Mouse (Mus musculus) bone marrow macrophage, adult 2 months (primary cell): ENCODE measurements around the gene Tbx1. TPM values are rescaled to one million over a fixed set of nuclear protein-coding genes. Genes with fewer than 3 reads are reported as not detected.

Experiments
- H3K27ac ChIP-seq: 2 replicates; pipeline ENCODE4 v1.5.1; 2012; ENCODE audit warnings: low read depth, low read length; ENCODE audit not compliant: insufficient read depth
- H3K4me1 ChIP-seq: 2 replicates; pipeline ENCODE4 v1.6.1; 2012; ENCODE audit warnings: low read length; ENCODE audit not compliant: control insufficient read depth, insufficient read depth
- H3K4me3 ChIP-seq: 2 replicates; pipeline ENCODE4 v1.5.1; 2012; ENCODE audit warnings: mild to moderate bottlenecking, low read length, moderate library complexity; ENCODE audit not compliant: insufficient read depth
- CTCF ChIP-seq: IDR thresholded peaks from 2 replicates; pipeline ENCODE4 v1.5.1; 2012; ENCODE audit warnings: low read depth, mild to moderate bottlenecking, low read length, moderate library complexity
- POLR2A ChIP-seq: IDR thresholded peaks from 2 replicates; pipeline ENCODE4 v1.6.1; 2012; ENCODE audit warnings: mild to moderate bottlenecking, low read depth, low read length, borderline replicate concordance
- polyA plus RNA-seq: library from polyadenylated mRNA; stranded (reverse); fragments of >200 nt; gene quantifications from 2 replicates; pipeline ENCODE4 v1.2.4, GENCODE M21; 2012; ENCODE audit not compliant: missing spikeins, insufficient read depth, insufficient read length

The Tbx1 gene
- polyA plus RNA-seq = not detected in 2 replicates

DNA sequence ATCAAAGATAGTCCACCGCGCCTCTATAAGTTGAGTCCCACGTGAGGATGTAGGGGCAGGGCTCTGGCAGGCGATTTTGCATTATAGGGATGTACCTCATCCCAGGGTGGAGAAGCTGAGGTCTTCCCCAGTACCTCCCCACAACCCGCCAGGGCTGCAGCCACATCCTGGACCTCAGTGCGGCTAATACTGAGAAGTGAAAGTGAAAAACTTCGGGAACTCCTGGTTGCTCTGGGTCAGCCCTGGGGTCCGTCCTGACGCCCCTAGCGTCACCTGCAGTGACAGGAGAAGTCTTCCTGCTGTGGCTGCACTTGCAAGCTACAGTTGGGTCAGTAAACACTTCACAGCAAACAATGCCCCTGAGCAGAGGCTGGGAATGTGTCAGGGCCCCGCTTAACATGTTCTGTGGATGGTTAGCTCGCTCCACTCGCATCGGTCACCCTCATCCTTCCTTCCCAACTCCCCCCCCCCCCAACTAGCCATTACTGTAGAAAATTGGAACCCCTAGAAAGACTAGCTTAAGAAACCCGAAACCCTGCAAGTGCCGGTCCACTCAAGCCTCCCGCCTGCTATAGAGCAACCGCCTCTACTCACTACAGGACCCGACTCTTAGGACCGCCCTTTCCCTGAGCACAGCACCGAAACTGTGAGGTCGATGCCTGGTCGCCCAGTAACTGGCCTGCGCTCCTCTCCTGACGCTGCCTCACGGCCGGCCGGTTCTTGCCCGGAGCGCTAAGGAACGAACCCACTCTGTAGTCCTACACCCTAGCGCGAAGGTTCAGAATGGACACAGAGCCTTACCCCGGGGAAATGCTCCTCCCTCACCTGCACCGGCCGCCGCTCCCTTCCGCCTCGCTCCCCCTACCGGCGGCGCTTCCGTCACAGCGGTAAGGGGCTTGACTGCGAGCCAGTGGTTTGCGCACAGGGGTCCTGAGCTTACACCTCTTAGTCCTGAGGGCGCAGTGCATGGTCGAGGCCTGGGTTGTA is at the start of gene Tbx1:
Gene Tbx1, minus strand, starts transcription at position 868 of the 987 bp plus-strand sequence.
- Histone ChIP-seq H3K27ac (no peak within 1 kb of the TSS), H3K4me3 (peak within 1 kb of the TSS; percentile 51), H3K4me1 (no peaks in the 10 kb centered on the region)
- TF ChIP-seq POLR2A = no peak
- peak; percentile 23; the same call in 1 of the 2 replicates for TF ChIP-seq CTCF

DNA sequence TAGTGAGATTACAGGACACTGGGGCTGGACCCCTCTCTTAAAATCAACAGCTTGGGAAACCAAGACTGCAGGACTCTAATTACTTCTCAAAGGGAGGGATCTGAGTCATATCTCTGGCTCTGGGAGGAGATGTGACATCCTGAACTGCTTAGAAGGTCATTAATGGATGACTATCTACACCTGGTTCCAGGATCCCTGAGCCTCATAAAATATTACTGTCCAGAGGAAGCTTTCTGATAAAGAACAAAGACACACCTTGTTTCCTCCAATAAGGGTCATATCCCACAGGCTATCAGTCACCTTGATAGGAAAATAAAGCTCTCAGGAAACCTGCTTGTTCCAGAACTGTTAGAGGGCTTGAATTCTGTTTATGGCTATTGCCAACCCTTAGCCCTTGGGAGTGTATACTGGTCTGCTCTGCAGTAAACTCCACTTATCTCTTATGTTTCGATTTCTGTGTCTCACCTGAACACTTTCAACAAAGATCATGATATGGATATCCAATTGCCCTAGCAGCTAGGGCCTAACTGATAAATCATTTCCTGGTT is 49.0 kb upstream of the Tbx1 start:
- Histone ChIP-seq H3K4me1 (no peaks in the 10 kb centered on the region), H3K27ac (no peak overlapping the region), H3K4me3 (no peak overlapping the region)
- TF ChIP-seq POLR2A (no peak), CTCF (no peak)

DNA sequence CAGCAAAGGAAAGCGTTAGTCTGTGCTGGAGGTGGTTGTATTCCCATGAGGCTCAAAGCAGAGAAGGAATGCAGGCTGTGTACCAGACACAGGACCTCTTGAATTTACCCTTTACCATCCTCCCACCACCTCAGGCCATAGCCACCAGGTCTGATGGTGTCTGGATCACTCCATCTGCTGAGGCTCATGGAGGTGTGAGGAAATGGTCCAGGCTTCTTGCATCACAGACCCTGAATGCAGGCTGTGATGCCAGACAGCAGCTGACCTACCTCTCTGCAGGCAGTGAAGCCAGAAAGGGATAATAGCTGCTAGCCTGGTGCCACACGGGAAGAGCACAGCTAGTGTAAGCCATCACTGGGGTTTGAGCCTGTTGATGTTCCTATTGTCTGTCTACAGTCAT is 47.9 kb upstream of the Tbx1 start:
- Histone ChIP-seq H3K27ac (no peak overlapping the region), H3K4me1 (no peaks in the 10 kb centered on the region), H3K4me3 (no peak overlapping the region)
- TF ChIP-seq POLR2A = no peak
- TF ChIP-seq CTCF = no peak

DNA sequence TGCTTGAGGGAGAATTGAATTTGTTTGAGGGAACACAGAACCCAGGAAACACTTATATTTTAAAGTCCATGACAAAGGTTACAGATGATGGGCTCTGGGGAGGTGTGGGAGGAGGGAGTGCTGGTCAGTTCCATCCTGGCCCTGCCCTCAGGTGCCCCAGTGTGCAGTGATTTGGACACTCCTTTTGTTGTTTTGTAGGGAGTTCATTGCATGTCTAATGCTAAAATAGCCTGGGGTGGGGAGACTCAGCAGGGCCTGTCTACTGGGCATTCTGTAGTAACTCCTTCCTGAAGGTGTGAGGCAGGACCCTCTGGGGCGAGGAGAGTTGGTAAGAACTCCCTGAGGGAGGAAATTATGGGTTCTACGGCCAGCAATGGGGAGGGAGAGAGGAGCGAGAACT is 46.3 kb upstream of the Tbx1 start:
- Histone ChIP-seq H3K27ac (no peak overlapping the region), H3K4me3 (no peak overlapping the region), H3K4me1 (no peaks in the 10 kb centered on the region)
- TF ChIP-seq POLR2A (no peak), CTCF (no peak)

DNA sequence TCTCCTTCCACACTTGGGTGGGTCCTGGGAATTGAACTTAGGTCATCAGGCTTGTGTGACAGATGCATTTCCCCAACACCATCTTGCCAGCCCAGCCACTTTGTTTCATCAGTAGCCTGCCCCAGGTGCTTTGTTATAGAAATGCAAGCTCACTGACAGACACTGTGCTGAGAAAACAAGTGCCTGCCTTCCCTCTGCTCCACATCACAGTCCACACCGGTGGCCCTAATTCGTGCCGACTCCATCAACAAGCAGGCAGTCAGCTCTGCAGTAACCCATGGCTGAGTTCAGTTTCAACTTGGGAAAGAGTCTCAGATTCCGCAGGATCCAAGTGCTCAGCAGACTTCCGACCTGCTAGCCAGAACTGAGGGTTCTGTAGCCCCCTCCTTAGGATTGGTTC is 45.9 kb upstream of the Tbx1 start:
- TF ChIP-seq POLR2A (no peak), CTCF (no peak)
- no peaks in the 10 kb centered on the region for H3K4me1 ChIP-seq

DNA sequence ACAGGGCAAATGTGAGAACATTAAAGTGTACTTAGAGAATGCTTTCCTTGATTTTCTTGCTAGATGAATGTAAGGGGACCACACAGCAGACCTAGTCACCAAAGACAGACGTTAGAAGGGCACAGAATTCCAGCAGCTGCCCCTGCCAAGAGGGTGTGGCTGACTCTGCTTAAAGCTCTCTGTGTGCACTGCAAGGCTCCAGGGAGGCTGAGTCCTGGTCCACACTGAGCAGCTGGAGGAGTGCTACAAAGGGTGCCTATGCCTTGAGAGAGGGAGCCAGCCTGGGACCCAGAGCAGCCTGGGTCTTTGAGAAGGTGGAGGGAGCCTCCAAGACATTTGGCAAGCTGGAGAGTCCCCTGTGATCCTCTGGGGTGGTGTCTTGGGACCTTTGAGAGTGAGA is 42.9 kb upstream of the Tbx1 start:
- H3K4me3 ChIP-seq = no peak overlapping the region
- H3K4me1 ChIP-seq = no peaks in the 10 kb centered on the region
- H3K27ac ChIP-seq = no peak overlapping the region
- TF ChIP-seq POLR2A (no peak), CTCF (no peak)

More for the DNA sequence above, 45.9 kb upstream of the Tbx1 start:
- Histone ChIP-seq H3K27ac (no peak overlapping the region), H3K4me3 (no peak overlapping the region)

DNA sequence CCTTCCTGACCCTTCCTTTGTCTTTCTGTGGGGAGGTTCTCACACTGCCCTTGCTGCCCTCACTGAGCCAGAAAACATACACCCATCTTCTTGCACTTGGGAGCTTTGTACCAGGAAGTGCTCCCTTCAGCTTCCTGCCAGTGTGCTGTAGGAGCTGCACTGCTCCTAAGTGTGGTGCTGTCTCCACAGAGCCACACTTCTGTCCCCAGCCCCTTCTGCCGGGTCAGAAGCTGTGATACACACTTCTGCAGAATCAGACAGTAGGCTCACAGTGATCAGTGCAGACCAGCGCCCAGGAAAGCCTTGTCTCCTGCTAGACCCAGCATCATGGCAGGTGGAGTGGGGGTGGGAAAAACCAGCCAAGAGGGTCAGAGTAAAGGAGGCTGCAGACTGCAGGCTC is 42.3 kb upstream of the Tbx1 start:
- Histone ChIP-seq H3K27ac (no peak overlapping the region), H3K4me3 (no peak overlapping the region), H3K4me1 (no peaks in the 10 kb centered on the region)
- no peak for TF ChIP-seq CTCF
- no peak for TF ChIP-seq POLR2A

DNA sequence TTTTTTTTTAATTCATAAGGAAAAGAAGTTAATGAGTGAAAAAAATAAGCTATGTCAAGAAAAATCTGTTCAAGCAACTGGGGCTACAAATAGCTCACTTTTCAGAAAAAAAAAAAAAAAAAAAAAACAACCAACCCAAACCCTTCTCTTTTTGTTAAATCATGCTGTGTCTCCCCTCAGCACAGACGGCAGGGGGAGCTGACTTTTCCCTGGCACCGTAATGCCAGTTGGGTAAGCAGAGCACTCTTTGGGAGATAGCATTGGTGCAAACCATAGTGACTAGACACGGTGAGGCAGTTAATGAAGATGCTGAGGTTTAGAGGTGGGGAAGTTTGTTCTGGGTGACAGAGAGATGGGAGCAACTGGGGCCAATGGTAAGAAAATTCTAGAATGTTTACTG is 41.6 kb upstream of the Tbx1 start:
- no peaks in the 10 kb centered on the region for H3K4me1 ChIP-seq
- TF ChIP-seq POLR2A (no peak), CTCF (no peak)
- H3K4me3 ChIP-seq = no peak overlapping the region
- H3K27ac ChIP-seq = no peak overlapping the region

DNA sequence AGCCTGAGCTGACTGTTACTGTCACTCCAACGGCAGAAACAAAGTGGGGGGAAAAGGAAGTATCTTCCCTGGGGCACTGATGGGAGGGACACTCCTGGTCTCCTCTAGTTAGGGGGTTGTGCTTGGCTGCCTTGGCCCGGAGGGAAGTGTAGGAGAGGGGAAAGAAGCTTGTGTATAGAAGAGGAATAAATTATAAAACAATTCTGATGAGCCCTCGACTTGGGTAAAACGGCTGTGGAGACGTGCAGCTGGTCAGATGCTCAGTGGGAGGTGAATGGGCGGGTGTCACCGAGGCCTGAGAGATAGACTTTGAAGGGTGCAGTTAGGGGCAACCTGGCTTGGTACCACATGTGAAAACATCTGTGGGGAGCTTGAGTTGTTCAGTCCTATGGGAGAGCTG is 40.7 kb upstream of the Tbx1 start:
- no peak for TF ChIP-seq POLR2A
- TF ChIP-seq CTCF = no peak
- H3K4me1 ChIP-seq = peaks cover under 1% of the 10 kb centered on the region; the same call in 1 of the 2 replicates
- no peak overlapping the region for H3K27ac ChIP-seq
- H3K4me3 ChIP-seq = no peak overlapping the region

DNA sequence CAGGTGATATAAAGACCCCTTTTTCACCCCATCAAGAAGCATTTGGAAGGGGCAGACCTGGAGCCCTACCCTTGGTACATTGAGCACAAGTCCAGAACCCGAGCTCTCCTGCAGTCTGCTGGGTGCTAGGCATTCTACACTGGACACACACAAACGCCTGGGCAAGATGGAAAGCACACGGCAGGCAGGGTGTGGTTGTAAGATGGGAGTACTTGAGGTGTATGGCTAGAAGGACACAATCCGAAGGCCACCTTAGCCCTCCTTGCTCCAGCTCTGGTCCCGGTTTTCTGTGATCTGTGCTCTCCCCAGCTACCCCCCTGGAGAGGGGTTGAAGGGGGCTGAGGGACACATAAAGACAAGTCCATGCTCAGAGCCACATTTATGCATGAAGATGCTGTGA is 39.8 kb upstream of the Tbx1 start:
- Histone ChIP-seq H3K4me3 (no peak overlapping the region), H3K4me1 (peaks cover 4% of the 10 kb centered on the region; the same call in 1 of the 2 replicates), H3K27ac (no peak overlapping the region)
- TF ChIP-seq POLR2A = no peak
- no peak for TF ChIP-seq CTCF
